ENCODE assay signal across 11 mouse cellular contexts in the genomic region with DNA sequence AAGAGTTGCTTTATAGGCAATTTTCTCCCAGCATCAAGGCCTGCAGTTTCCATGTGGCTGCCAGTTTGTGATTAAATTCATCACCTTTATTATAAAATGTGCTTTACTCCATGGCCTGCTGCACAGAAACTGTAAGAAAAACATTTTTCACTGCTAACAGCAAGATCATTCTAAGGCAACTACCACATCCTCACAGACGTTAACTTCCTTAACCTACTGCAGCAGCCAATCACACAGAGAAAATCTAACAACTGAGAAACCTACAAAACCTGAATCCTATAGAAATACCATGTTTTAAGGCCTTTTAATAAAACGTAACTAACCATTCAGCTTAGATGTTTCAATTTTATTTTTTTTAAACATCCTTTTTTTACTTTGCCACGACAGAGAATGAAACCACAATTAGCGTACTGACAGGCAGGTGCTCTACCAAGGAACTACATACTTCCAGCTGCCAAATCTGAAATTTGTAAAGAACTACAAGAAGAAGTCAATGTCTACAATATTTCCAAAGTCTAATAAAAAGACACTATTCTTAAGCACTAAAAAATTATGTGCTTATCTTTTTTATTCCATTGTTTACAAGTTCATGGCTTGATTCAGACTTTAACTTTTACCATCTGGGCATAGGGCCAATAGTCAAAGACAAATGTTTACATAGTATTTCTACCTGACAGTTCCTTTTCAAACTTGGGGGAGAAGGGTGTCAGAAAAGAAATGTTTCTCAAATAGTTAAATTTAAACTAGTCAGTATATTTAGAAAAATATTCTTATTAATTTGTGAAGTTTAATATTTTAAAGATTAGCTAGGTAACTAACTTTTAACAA. TPM values are rescaled to one million over a fixed set of nuclear protein-coding genes. Genes with fewer than 3 reads are reported as not detected.
DNase-seq lines count a peak whose midpoint lies in the region; ATAC-seq and TF ChIP-seq lines count a peak whose summit lies in the region.
"Had no signal": no experiment of that assay in that cellular context is flagged by ENCODE, and none has a peak within 500 bp of the region (broad histone marks: within the 10 kb centered on the region; RNA-seq: fewer than 3 reads in every experiment).

No protein-coding gene starts in this region.

- 57% methylated on average over 4 of the region's 4 CpGs for WGBS in hindbrain, embryonic 13.5 days
- 83% methylated on average over 4 of the region's 4 CpGs for WGBS in hindbrain, embryonic 10.5 days
- WGBS in stomach, embryonic 16.5 days: 28% methylated on average over 4 of the region's 4 CpGs
- 25% methylated on average over 4 of the region's 4 CpGs for WGBS in stomach, postnatal 0 days
- 45% methylated on average over 4 of the region's 4 CpGs for WGBS in hindbrain, embryonic 16.5 days
- WGBS in kidney, embryonic 16.5 days: 55% methylated on average over 4 of the region's 4 CpGs

- H3K9me3 ChIP-seq in hindbrain, embryonic 13.5 days: no peaks in the 10 kb centered on the region
- H3K9me3 ChIP-seq in hindbrain, embryonic 10.5 days: no peaks in the 10 kb centered on the region
- no peaks in the 10 kb centered on the region for H3K9me3 ChIP-seq in stomach, embryonic 16.5 days (replicated peaks; ENCODE audit: control insufficient read depth, low read length)
- no peaks in the 10 kb centered on the region for H3K9me3 ChIP-seq in stomach, postnatal 0 days (ENCODE audit: control insufficient read depth, low read length)
- H3K9me3 ChIP-seq in hindbrain, embryonic 16.5 days (ENCODE audit: control insufficient read depth, low read length): no peaks in the 10 kb centered on the region
- no peaks in the 10 kb centered on the region for H3K9me3 ChIP-seq in kidney, embryonic 16.5 days (ENCODE audit: low read length)

- DNase-seq in hindbrain, embryonic 10.5 days (ENCODE audit: low spot score): no peak
- no peak for DNase-seq in stomach, postnatal 0 days (ENCODE audit: low spot score)
- DNase-seq in urinary bladder, postnatal 4 days (ENCODE audit: low spot score in 2 of 2): no peak
- DNase-seq: cerebellum, postnatal 25 days; midbrain, embryonic 14.5 days; thymus, postnatal 14 days had no signal

- no peak for TF ChIP-seq EP300 in stomach, postnatal 0 days (optimal IDR thresholded peaks at IDR 0.05)

- H3K27me3 ChIP-seq in hindbrain, embryonic 13.5 days: no peaks in the 10 kb centered on the region
- H3K27me3 ChIP-seq in hindbrain, embryonic 10.5 days (ENCODE audit: insufficient read depth, poor library complexity, severe bottlenecking): no peaks in the 10 kb centered on the region
- no peaks in the 10 kb centered on the region for H3K27me3 ChIP-seq in stomach, embryonic 16.5 days (ENCODE audit: control insufficient read depth, insufficient read depth, low read length)
- H3K27me3 ChIP-seq in stomach, postnatal 0 days (ENCODE audit: control insufficient read depth, insufficient read depth, low read length): no peaks in the 10 kb centered on the region
- H3K27me3 ChIP-seq in hindbrain, embryonic 16.5 days (replicated peaks; ENCODE audit: control insufficient read depth, insufficient read depth, low read length): no peaks in the 10 kb centered on the region
- no peaks in the 10 kb centered on the region for H3K27me3 ChIP-seq in kidney, embryonic 16.5 days (ENCODE audit: insufficient read depth, low read length)

- H3K9ac ChIP-seq in hindbrain, embryonic 13.5 days: no peak overlapping the region
- H3K9ac ChIP-seq in stomach, embryonic 16.5 days (ENCODE audit: low read length): no peak overlapping the region
- no peak overlapping the region for H3K9ac ChIP-seq in stomach, postnatal 0 days (ENCODE audit: low read length)
- H3K9ac ChIP-seq in hindbrain, embryonic 16.5 days (ENCODE audit: low read depth, low read length): no peak overlapping the region
- H3K9ac ChIP-seq in kidney, embryonic 16.5 days (replicated peaks; ENCODE audit: low read length): no peak overlapping the region

- no peak overlapping the region for H3K4me3 ChIP-seq in hindbrain, embryonic 13.5 days
- no peak overlapping the region for H3K4me3 ChIP-seq in hindbrain, embryonic 10.5 days
- no peak overlapping the region for H3K4me3 ChIP-seq in stomach, embryonic 16.5 days (replicated peaks; ENCODE audit: low read length)
- H3K4me3 ChIP-seq in stomach, postnatal 0 days (ENCODE audit: low read depth, low read length): no peak overlapping the region
- no peak overlapping the region for H3K4me3 ChIP-seq in hindbrain, embryonic 16.5 days (ENCODE audit: low read length)
- H3K4me3 ChIP-seq in kidney, embryonic 16.5 days (ENCODE audit: low read length): no peak overlapping the region
- H3K4me3 ChIP-seq: erythroblast, embryonic 14.5 days had no signal

- H3K27ac ChIP-seq in hindbrain, embryonic 13.5 days: no peak overlapping the region
- H3K27ac ChIP-seq in hindbrain, embryonic 10.5 days: no peak overlapping the region
- no peak overlapping the region for H3K27ac ChIP-seq in stomach, embryonic 16.5 days (ENCODE audit: low read length)
- no peak overlapping the region for H3K27ac ChIP-seq in stomach, postnatal 0 days (replicated peaks)
- no peak overlapping the region for H3K27ac ChIP-seq in hindbrain, embryonic 16.5 days (ENCODE audit: low read depth, low read length)
- no peak overlapping the region for H3K27ac ChIP-seq in kidney, embryonic 16.5 days (ENCODE audit: low read length)

- no peak for TF ChIP-seq CTCF in stomach, postnatal 0 days (IDR thresholded peaks at IDR 0.05; ENCODE audit: low read depth)

- no peak for ATAC-seq in hindbrain, embryonic 13.5 days (ENCODE audit: low FRiP score)
- ATAC-seq in stomach, embryonic 16.5 days (ENCODE audit: insufficient read depth, low FRiP score): no peak
- ATAC-seq in stomach, postnatal 0 days (ENCODE audit: low FRiP score, low TSS enrichment): no peak
- no peak for ATAC-seq in hindbrain, embryonic 16.5 days
- ATAC-seq in kidney, embryonic 16.5 days (ENCODE audit: low FRiP score, low TSS enrichment): no peak

- no peaks in the 10 kb centered on the region for H3K36me3 ChIP-seq in hindbrain, embryonic 13.5 days
- peaks cover 3% of the 10 kb centered on the region; the same call in 1 of the 2 replicates for H3K36me3 ChIP-seq in hindbrain, embryonic 10.5 days
- H3K36me3 ChIP-seq in stomach, embryonic 16.5 days (ENCODE audit: control insufficient read depth, insufficient read depth, low read length): no peaks in the 10 kb centered on the region
- H3K36me3 ChIP-seq in stomach, postnatal 0 days (ENCODE audit: control insufficient read depth, insufficient read depth, low read length): no peaks in the 10 kb centered on the region
- no peaks in the 10 kb centered on the region for H3K36me3 ChIP-seq in hindbrain, embryonic 16.5 days (ENCODE audit: control insufficient read depth, insufficient read depth, low read length)
- no peaks in the 10 kb centered on the region for H3K36me3 ChIP-seq in kidney, embryonic 16.5 days (ENCODE audit: insufficient read depth, low read length)

- peaks cover 11% of the 10 kb centered on the region for H3K4me1 ChIP-seq in hindbrain, embryonic 13.5 days (replicated peaks)
- no peaks in the 10 kb centered on the region for H3K4me1 ChIP-seq in hindbrain, embryonic 10.5 days (replicated peaks)
- peaks cover 10% of the 10 kb centered on the region for H3K4me1 ChIP-seq in stomach, embryonic 16.5 days (ENCODE audit: control insufficient read depth, insufficient read depth, low read length)
- H3K4me1 ChIP-seq in stomach, postnatal 0 days (replicated peaks; ENCODE audit: control insufficient read depth, insufficient read depth): no peaks in the 10 kb centered on the region
- peaks cover 3% of the 10 kb centered on the region; the same call in 1 of the 2 replicates for H3K4me1 ChIP-seq in hindbrain, embryonic 16.5 days (ENCODE audit: control insufficient read depth, insufficient read depth, low read depth, low read length)
- peaks cover 18% of the 10 kb centered on the region for H3K4me1 ChIP-seq in kidney, embryonic 16.5 days (ENCODE audit: insufficient read depth, low read length)

- peak overlapping the region; percentile 15; the same call in 1 of the 2 replicates for H3K4me2 ChIP-seq in hindbrain, embryonic 13.5 days
- H3K4me2 ChIP-seq in stomach, embryonic 16.5 days (ENCODE audit: low read depth, low read length): peak overlapping the region; percentile 3; the same call in 1 of the 2 replicates
- H3K4me2 ChIP-seq in stomach, postnatal 0 days (replicated peaks; ENCODE audit: low read depth): no peak overlapping the region
- peak overlapping the region; percentile 36 for H3K4me2 ChIP-seq in hindbrain, embryonic 16.5 days (ENCODE audit: low read length)
- H3K4me2 ChIP-seq in kidney, embryonic 16.5 days (replicated peaks; ENCODE audit: low read depth, low read length): no peak overlapping the region

RNA-seq across cellular contexts. Expression of a gene that starts 18.5 kb away (rescaled TPM):
- 47.6 and 52.5 TPM in 2 replicates for polyA plus RNA-seq in hindbrain, embryonic 13.5 days (2015; fragmentation: Nextera tagmentation; extraction: Ambion mirVana)
- polyA plus RNA-seq in hindbrain, embryonic 10.5 days (2016; fragmentation: Nextera tagmentation; extraction: Ambion mirVana): 34.6 and 41.4 TPM in 2 replicates
- 15.9 and 17.1 TPM in 2 replicates for polyA plus RNA-seq in stomach, embryonic 16.5 days (2015; fragmentation: Nextera tagmentation; extraction: Ambion mirVana)
- polyA plus RNA-seq in stomach, postnatal 0 days (2015; fragmentation: Nextera tagmentation; extraction: Ambion mirVana): 9.7 and 9.8 TPM in 2 replicates
- 46.3 and 47.5 TPM in 2 replicates for polyA plus RNA-seq in hindbrain, embryonic 16.5 days (2015; fragmentation: Nextera tagmentation; extraction: Ambion mirVana)
- 22.5 and 30.5 TPM in 2 replicates for polyA plus RNA-seq in kidney, embryonic 16.5 days (2015; fragmentation: Nextera tagmentation; extraction: Ambion mirVana)

Comparison
In these comparisons a context has a peak if more than half of its experiments do, and no peak if none do; other contexts are left out.
1. H3K4me2 ChIP-seq: peak in hindbrain, embryonic 13.5 days (single experiment), stomach, embryonic 16.5 days (single experiment) and hindbrain, embryonic 16.5 days (single experiment); none in stomach, postnatal 0 days (single experiment) and kidney, embryonic 16.5 days (single experiment).